Mouse (Mus musculus): Measurements from ENCODE around the gene Tmem121.

- TF ChIP-seq CHD2 (IDR thresholded peaks at IDR 0.05; ENCODE audit: low read depth, low read length) = no peak
- no peak for TF ChIP-seq ZC3H11A (IDR thresholded peaks at IDR 0.05; ENCODE audit: borderline replicate concordance, low read depth, low read length)
- TF ChIP-seq MAFK (IDR thresholded peaks at IDR 0.05; ENCODE audit: insufficient read depth, low read depth, low read length) = no peak
- TF ChIP-seq ZNF384 (IDR thresholded peaks at IDR 0.05; ENCODE audit: low read depth, low read length) = no peak
- no peak for TF ChIP-seq HCFC1 (IDR thresholded peaks at IDR 0.05; ENCODE audit: borderline replicate concordance, insufficient read depth, low read length)
These were observed 28.2 kb upstream of the Tmem121 start for GRCm38 (mm10) chr12:113157521-113157920.
